In the genomic region with DNA sequence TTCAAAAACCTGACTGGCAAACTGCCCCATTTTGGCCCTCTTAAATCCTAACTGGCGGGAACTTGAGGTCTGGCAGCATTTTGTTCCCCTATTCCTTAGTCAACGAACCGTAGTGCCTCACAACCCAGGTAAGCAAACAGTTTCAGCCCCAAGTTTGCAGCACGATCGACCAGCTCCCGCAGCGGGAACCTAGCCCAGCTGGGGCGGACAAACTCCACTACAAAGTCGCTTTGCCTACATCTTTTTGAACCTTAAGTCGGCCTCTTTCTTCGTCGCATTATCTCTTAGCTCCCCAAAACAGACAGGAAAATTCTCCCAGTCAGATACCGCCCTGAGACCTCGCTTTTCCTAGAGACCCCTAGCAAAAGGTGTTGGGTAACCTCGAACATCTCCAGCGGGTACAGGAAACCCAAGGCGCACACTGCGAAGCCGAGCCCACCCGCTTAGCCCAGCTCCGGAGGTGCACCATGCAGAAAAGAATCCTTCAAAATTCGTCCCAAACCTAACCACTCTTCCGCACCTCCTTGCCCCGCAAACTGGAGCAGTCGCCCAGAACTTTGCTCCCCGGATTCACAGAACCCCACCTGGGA, we compare ENCODE assay signal across 8 mouse cellular contexts. TPM values are rescaled to one million over a fixed set of nuclear protein-coding genes. Genes with fewer than 3 reads are reported as not detected.
DNase-seq lines count a peak whose midpoint lies in the region; ATAC-seq lines count a peak whose summit lies in the region.

No protein-coding gene starts in this region.

- no peaks in the 10 kb centered on the region for H3K27me3 ChIP-seq in heart, embryonic 16.5 days (ENCODE audit: control insufficient read depth, insufficient read depth, low read length)
- H3K27me3 ChIP-seq in liver, embryonic 11.5 days (replicated peaks; ENCODE audit: control insufficient read depth, insufficient read depth, low read length), result no peaks in the 10 kb centered on the region

- peak overlapping the region; percentile 90 for H3K9ac ChIP-seq in heart, embryonic 16.5 days (ENCODE audit: low read length)
- H3K9ac ChIP-seq in liver, embryonic 11.5 days (ENCODE audit: low read depth, low read length), result peak overlapping the region; percentile 99

- peak overlapping the region; percentile 85 for H3K4me2 ChIP-seq in heart, embryonic 16.5 days (ENCODE audit: low read depth, low read length)
- peak overlapping the region; percentile 81 for H3K4me2 ChIP-seq in liver, embryonic 11.5 days

- under 1% methylated on average over 26 of the region's 26 CpGs for WGBS in heart, embryonic 16.5 days
- under 1% methylated on average over 26 of the region's 26 CpGs for WGBS in liver, embryonic 11.5 days

- H3K4me3 ChIP-seq in brown adipose tissue, adult 24 weeks (ENCODE audit: insufficient read depth, low read depth, low read length), result peak overlapping the region; percentile 95
- H3K4me3 ChIP-seq in heart, embryonic 16.5 days (ENCODE audit: low read length), result peak overlapping the region; percentile 70
- peak overlapping the region; percentile 91 for H3K4me3 ChIP-seq in liver, embryonic 11.5 days (ENCODE audit: low read depth, low read length)

- H3K27ac ChIP-seq in brown adipose tissue, adult 24 weeks (replicated peaks; ENCODE audit: low read depth, low read length), result peak overlapping the region; percentile 92
- H3K27ac ChIP-seq in heart, embryonic 16.5 days (ENCODE audit: low read length), result peak overlapping the region; percentile 97
- H3K27ac ChIP-seq in liver, embryonic 11.5 days (ENCODE audit: low read depth, low read length), result peak overlapping the region; percentile 99

- H3K4me1 ChIP-seq in brown adipose tissue, adult 24 weeks (ENCODE audit: control insufficient read depth, insufficient read depth, insufficient read length, low read length), result peaks cover 3% of the 10 kb centered on the region; the same call in 1 of the 2 replicates
- peaks cover 11% of the 10 kb centered on the region for H3K4me1 ChIP-seq in heart, embryonic 16.5 days (ENCODE audit: control insufficient read depth, insufficient read depth, low read length)
- peaks cover 24% of the 10 kb centered on the region for H3K4me1 ChIP-seq in liver, embryonic 11.5 days (replicated peaks; ENCODE audit: control insufficient read depth, insufficient read depth, low read length)

- ATAC-seq in heart, embryonic 16.5 days (replicated peaks; ENCODE audit: extremely low read depth, insufficient read depth, low FRiP score), result no peak
- no peak for ATAC-seq in liver, embryonic 11.5 days (replicated peaks; ENCODE audit: low FRiP score)

- DNase-seq in kidney, adult 9 months, result peak; percentile 48
- no peak for DNase-seq in kidney, adult 11 months
- peak; percentile 66 for DNase-seq in liver, embryonic 11.5 days (ENCODE audit: low spot score)
- peak; percentile 70 to 71 for DNase-seq in spleen, postnatal 36 days (ENCODE audit: low spot score in 2 of 2)
- no peak for DNase-seq in ovary, adult 18-20 months (ENCODE audit: low spot score)
- DNase-seq in Muller cell, postnatal 12 days (ENCODE audit: inconsistent ontology term), result no peak

- peaks cover 7% of the 10 kb centered on the region for H3K36me3 ChIP-seq in heart, embryonic 16.5 days (ENCODE audit: control insufficient read depth, insufficient read depth)
- peaks cover 12% of the 10 kb centered on the region; the same call in 1 of the 2 replicates for H3K36me3 ChIP-seq in liver, embryonic 11.5 days (ENCODE audit: control insufficient read depth, insufficient read depth, low read length)

- no peaks in the 10 kb centered on the region for H3K9me3 ChIP-seq in heart, embryonic 16.5 days (replicated peaks; ENCODE audit: control insufficient read depth, low read length)
- H3K9me3 ChIP-seq in liver, embryonic 11.5 days (ENCODE audit: control insufficient read depth, low read length), result no peaks in the 10 kb centered on the region

RNA-seq across cellular contexts. Expression of gene Zfp36l1, which starts 0.6 kb away (rescaled TPM):
- 67.0 and 75.8 TPM in 2 replicates for polyA plus RNA-seq in brown adipose tissue, adult 24 weeks (2012; ENCODE audit: insufficient read depth, insufficient read length, missing spikeins)
- 85.5 and 90.1 TPM in 2 replicates for polyA plus RNA-seq in heart, embryonic 16.5 days (2015; fragmentation: Nextera tagmentation; extraction: Ambion mirVana)
- polyA plus RNA-seq in liver, embryonic 11.5 days (2014; fragmentation: Nextera tagmentation; extraction: Ambion mirVana), result 69.6 and 72.7 TPM in 2 replicates

Comparison
In these comparisons a context has a peak if more than half of its experiments do, and no peak if none do; other contexts are left out.
1. DNase-seq: peak in kidney, adult 9 months (single experiment), liver, embryonic 11.5 days (single experiment) and spleen, postnatal 36 days (2 of 2); none in kidney, adult 11 months (single experiment), ovary, adult 18-20 months (single experiment) and Muller cell, postnatal 12 days (single experiment).
2. Peak in every context shown above with its lines, with median percentiles within 50 percentile points of each other: H3K27ac ChIP-seq and H3K4me3 ChIP-seq.